Mouse (Mus musculus) cortical plate, adult 2 months (tissue): ENCODE measurements around the gene Ccdc43.

ENCODE experiments used
- CTCF ChIP-seq: fragments of 200-500 bp; IDR thresholded peaks from 2 replicates; pipeline ENCODE4 v1.5.1; 2011; ENCODE audit warnings: mild to moderate bottlenecking, control low read depth, low read length; ENCODE audit not compliant: insufficient read depth; ENCODE audit errors: extremely low read depth
- POLR2A ChIP-seq: fragments of 200-500 bp; IDR thresholded peaks from 2 replicates; pipeline ENCODE4 v1.6.1; 2011; ENCODE audit warnings: mild to moderate bottlenecking, low read length, control low read depth; ENCODE audit not compliant: insufficient read depth; ENCODE audit errors: extremely low read depth

- TF ChIP-seq POLR2A (no peak), CTCF (no peak)
These were observed 44.5 kb upstream of the Ccdc43 start for GRCm38 (mm10) chr11:102742066-102742465.
